Mouse (Mus musculus) limb, embryonic 15.5 days (tissue): ENCODE results near the gene Ccm2l. TPM values are rescaled to one million over a fixed set of nuclear protein-coding genes. Genes with fewer than 3 reads are reported as not detected.

ENCODE experiments used
- ATAC-seq: fragments of 200-750 bp; cut with Nextera tagmentation; 2 replicates; pipeline ENCODE4 v1.8.0; 2017; ENCODE audit warnings: low read depth, moderate TSS enrichment; ENCODE audit not compliant: insufficient number of reproducible peaks, low FRiP score, low TSS enrichment
- H3K27ac ChIP-seq: fragments of 300-500 bp; sonication (generic); 2 replicates; pipeline ENCODE4 v1.5.1; 2015; ENCODE audit warnings: moderate library complexity, mild to moderate bottlenecking, inconsistent platforms
- H3K27me3 ChIP-seq: fragments of 300-500 bp; sonication (generic); 2 replicates; pipeline ENCODE4 v1.6.1; 2015; ENCODE audit warnings: inconsistent platforms
- H3K36me3 ChIP-seq: fragments of 300-500 bp; sonication (generic); 2 replicates; pipeline ENCODE4 v1.6.1; 2015; ENCODE audit warnings: inconsistent platforms
- H3K4me1 ChIP-seq: fragments of 300-500 bp; sonication (generic); 2 replicates; pipeline ENCODE4 v1.6.1; 2015; ENCODE audit warnings: inconsistent platforms
- H3K4me2 ChIP-seq: fragments of 300-500 bp; sonication (generic); 2 replicates; pipeline ENCODE4 v1.6.1; 2015; ENCODE audit warnings: mild to moderate bottlenecking, inconsistent platforms
- H3K4me3 ChIP-seq: fragments of 300-500 bp; sonication (generic); 2 replicates; pipeline ENCODE4 v1.5.1; 2015; ENCODE audit warnings: mild to moderate bottlenecking, inconsistent platforms
- H3K9ac ChIP-seq: fragments of 300-500 bp; sonication (generic); 2 replicates; pipeline ENCODE4 v1.6.1; 2015; ENCODE audit warnings: inconsistent platforms
- H3K9me3 ChIP-seq: fragments of 300-500 bp; sonication (generic); 2 replicates; pipeline ENCODE4 v1.6.1; 2016; ENCODE audit warnings: inconsistent platforms
- WGBS: fragments of 180-500 bp; shearing (Covaris S2); methylation state at CpG from one replicate; pipeline ENCODE4 v1.1.7; 2015; 5-methylcytosine and 5-hydroxymethylcytosine counted together
- polyA plus RNA-seq: library from polyadenylated mRNA; unstranded; fragments of >200 nt; fragmentation: Nextera tagmentation; extraction: Ambion mirVana; gene quantifications from 2 replicates; pipeline ENCODE4 v1.2.1, GENCODE M21; 2015

The Ccm2l gene
- polyA plus RNA-seq, 1 experiment from 2014 or later, result 1.8 TPM

GRCm38 (mm10) chr2:153055270-153055920 lies 10.4 kb upstream of the Ccm2l start:
- no peak overlapping the region for H3K9ac ChIP-seq
- no peak overlapping the region for H3K4me3 ChIP-seq
- H3K27me3 ChIP-seq, result peaks cover 40% of the 10 kb centered on the region
- H3K36me3 ChIP-seq, result no peaks in the 10 kb centered on the region
- no peak for ATAC-seq
- no peak overlapping the region for H3K4me2 ChIP-seq
- H3K27ac ChIP-seq, result no peak overlapping the region
- H3K4me1 ChIP-seq, result peaks cover 6% of the 10 kb centered on the region
- H3K9me3 ChIP-seq, result no peaks in the 10 kb centered on the region
- WGBS, result 44% methylated on average over 6 of the region's 6 CpGs

GRCm38 (mm10) chr2:153058365-153058764 lies 7.4 kb upstream of the Ccm2l start:
- peaks cover 15% of the 10 kb centered on the region for H3K27me3 ChIP-seq
- H3K27ac ChIP-seq, result no peak overlapping the region
- ATAC-seq, result no peak
- no peaks in the 10 kb centered on the region for H3K9me3 ChIP-seq
- H3K36me3 ChIP-seq, result no peaks in the 10 kb centered on the region
- no peak overlapping the region for H3K9ac ChIP-seq
- no peaks in the 10 kb centered on the region for H3K4me1 ChIP-seq
- 44% methylated on average over 4 of the region's 4 CpGs for WGBS
- H3K4me2 ChIP-seq, result no peak overlapping the region
- H3K4me3 ChIP-seq, result no peak overlapping the region

GRCm38 (mm10) chr2:153060216-153060615 lies 5.5 kb upstream of the Ccm2l start:
- Histone ChIP-seq H3K27ac (no peak overlapping the region), H3K27me3 (0 out of 2 replicates have a peak, but pooled peaks cover 5% of the 10 kb centered on the region), H3K9ac (no peak overlapping the region), H3K4me3 (no peak overlapping the region), H3K9me3 (no peaks in the 10 kb centered on the region), H3K36me3 (no peaks in the 10 kb centered on the region), H3K4me2 (no peak overlapping the region), H3K4me1 (no peaks in the 10 kb centered on the region)
- ATAC-seq, result no peak
- 86% methylated on average over 7 of the region's 7 CpGs for WGBS

GRCm38 (mm10) chr2:153063394-153063793 lies 2.4 kb upstream of the Ccm2l start:
- no peak for ATAC-seq
- Histone ChIP-seq H3K4me3 (no peak overlapping the region), H3K9me3 (no peaks in the 10 kb centered on the region), H3K36me3 (no peaks in the 10 kb centered on the region), H3K4me2 (no peak overlapping the region), H3K27ac (no peak overlapping the region), H3K4me1 (no peaks in the 10 kb centered on the region), H3K27me3 (peaks cover 22% of the 10 kb centered on the region), H3K9ac (no peak overlapping the region)
- 43% methylated on average over 3 of the region's 3 CpGs for WGBS

GRCm38 (mm10) chr2:153064190-153064970 lies 1.4 kb upstream of the Ccm2l start:
- Histone ChIP-seq H3K36me3 (no peaks in the 10 kb centered on the region), H3K27ac (no peak overlapping the region), H3K4me1 (no peaks in the 10 kb centered on the region), H3K9me3 (no peaks in the 10 kb centered on the region), H3K9ac (no peak overlapping the region), H3K27me3 (peaks cover 27% of the 10 kb centered on the region), H3K4me3 (no peak overlapping the region), H3K4me2 (no peak overlapping the region)
- no peak for ATAC-seq
- 68% methylated on average over 9 of the region's 9 CpGs for WGBS

- Histone ChIP-seq H3K4me1 (peaks cover 13% of the 10 kb centered on the region), H3K27ac (no peak overlapping the region), H3K4me2 (no peak overlapping the region), H3K4me3 (no peak overlapping the region), H3K36me3 (no peaks in the 10 kb centered on the region), H3K9ac (no peak overlapping the region), H3K9me3 (no peaks in the 10 kb centered on the region), H3K27me3 (peaks cover 53% of the 10 kb centered on the region)
- WGBS, result 40% methylated on average over 6 of the region's 6 CpGs
- ATAC-seq, result no peak
Measured at GRCm38 (mm10) chr2:153066991-153067390, 1.2 kb downstream of the Ccm2l start.

- peaks cover 78% of the 10 kb centered on the region for H3K27me3 ChIP-seq
- no peaks in the 10 kb centered on the region for H3K36me3 ChIP-seq
- H3K9me3 ChIP-seq, result no peaks in the 10 kb centered on the region
- 14% methylated on average over 23 of the region's 23 CpGs for WGBS
- H3K27ac ChIP-seq, result no peak overlapping the region
- no peak for ATAC-seq
- H3K4me3 ChIP-seq, result no peak overlapping the region
- H3K4me2 ChIP-seq, result no peak overlapping the region
- H3K9ac ChIP-seq, result no peak overlapping the region
- H3K4me1 ChIP-seq, result peaks cover 16% of the 10 kb centered on the region
Measured at GRCm38 (mm10) chr2:153070762-153071490, 5.2 kb downstream of the Ccm2l start.

GRCm38 (mm10) chr2:153071491-153072184 lies 5.9 kb downstream of the Ccm2l start:
- no peak overlapping the region for H3K27ac ChIP-seq
- H3K9me3 ChIP-seq, result no peaks in the 10 kb centered on the region
- H3K4me2 ChIP-seq, result peak overlapping the region; percentile 58
- peak overlapping the region; percentile 37 for H3K4me3 ChIP-seq
- H3K27me3 ChIP-seq, result peaks cover 81% of the 10 kb centered on the region
- H3K4me1 ChIP-seq, result peaks cover 16% of the 10 kb centered on the region
- H3K36me3 ChIP-seq, result no peaks in the 10 kb centered on the region
- WGBS, result 6% methylated on average over 65 of the region's 67 CpGs
- H3K9ac ChIP-seq, result peak overlapping the region; percentile 33; the same call in 1 of the 2 replicates
- ATAC-seq, result no peak

- no peak overlapping the region for H3K4me2 ChIP-seq
- 83% methylated on average over 10 of the region's 10 CpGs for WGBS
- no peak overlapping the region for H3K9ac ChIP-seq
- ATAC-seq, result no peak
- H3K27me3 ChIP-seq, result peaks cover 65% of the 10 kb centered on the region
- H3K4me1 ChIP-seq, result peaks cover 16% of the 10 kb centered on the region
- no peaks in the 10 kb centered on the region for H3K9me3 ChIP-seq
- H3K36me3 ChIP-seq, result no peaks in the 10 kb centered on the region
- H3K27ac ChIP-seq, result no peak overlapping the region
- no peak overlapping the region for H3K4me3 ChIP-seq
Measured at GRCm38 (mm10) chr2:153074651-153075050, 8.9 kb downstream of the Ccm2l start.

GRCm38 (mm10) chr2:153075961-153076360 lies 10.2 kb downstream of the Ccm2l start:
- H3K4me1 ChIP-seq, result peaks cover 13% of the 10 kb centered on the region
- H3K9me3 ChIP-seq, result no peaks in the 10 kb centered on the region
- H3K4me2 ChIP-seq, result no peak overlapping the region
- H3K9ac ChIP-seq, result no peak overlapping the region
- no peak overlapping the region for H3K27ac ChIP-seq
- peaks cover 51% of the 10 kb centered on the region for H3K27me3 ChIP-seq
- no peak overlapping the region for H3K4me3 ChIP-seq
- WGBS, result 46% methylated on average over 2 of the region's 2 CpGs
- no peaks in the 10 kb centered on the region for H3K36me3 ChIP-seq
- no peak for ATAC-seq

GRCm38 (mm10) chr2:153080841-153081523 lies 15.2 kb downstream of the Ccm2l start:
- WGBS, result 35% methylated on average over 32 of the region's 32 CpGs
- H3K27me3 ChIP-seq, result peaks cover 13% of the 10 kb centered on the region; the same call in 1 of the 2 replicates
- no peaks in the 10 kb centered on the region for H3K9me3 ChIP-seq
- no peak overlapping the region for H3K9ac ChIP-seq
- no peaks in the 10 kb centered on the region for H3K36me3 ChIP-seq
- no peak overlapping the region for H3K4me3 ChIP-seq
- ATAC-seq, result no peak
- no peak overlapping the region for H3K4me2 ChIP-seq
- no peaks in the 10 kb centered on the region for H3K4me1 ChIP-seq
- H3K27ac ChIP-seq, result no peak overlapping the region
